Mouse (Mus musculus): ENCODE measurements at regions not wholly inside any gene's neighbourhood (a gene's known extent, or its start where the extent isn't known, plus 50 kb on each side); places are given as distances from the start of the nearest gene placed in this dataset.

- DNase-seq (ENCODE audit: low spot score), result no peak
Measured at GRCm38 (mm10) chr15:63377258-63377657, 467.7 kb downstream of the Gsdmc2 start.

GRCm38 (mm10) chr15:63371328-63372023 is 473.5 kb downstream of the Gsdmc2 start:
- no peak for DNase-seq (ENCODE audit: low spot score)

GRCm38 (mm10) chr15:63364473-63364872 is 480.5 kb downstream of the Gsdmc2 start:
- peak; percentile 81 for DNase-seq (ENCODE audit: low spot score)

GRCm38 (mm10) chr15:63360402-63360801 is 484.6 kb downstream of the Gsdmc2 start:
- DNase-seq (ENCODE audit: low spot score), result peak; percentile 56

- DNase-seq (ENCODE audit: low spot score), result no peak
Measured at GRCm38 (mm10) chr15:63341730-63342129, 503.2 kb downstream of the Gsdmc2 start.

GRCm38 (mm10) chr15:63340322-63341060 is 504.5 kb downstream of the Gsdmc2 start:
- DNase-seq (ENCODE audit: low spot score), result peak; percentile 71

- no peak for DNase-seq (ENCODE audit: low spot score)
Measured at GRCm38 (mm10) chr15:63319666-63320065, 525.3 kb downstream of the Gsdmc2 start.

GRCm38 (mm10) chr15:63310426-63310825 is 534.6 kb downstream of the Gsdmc2 start:
- no peak for DNase-seq (ENCODE audit: low spot score)

GRCm38 (mm10) chr15:63299311-63299710 is 545.7 kb downstream of the Gsdmc2 start:
- DNase-seq (ENCODE audit: low spot score), result no peak

GRCm38 (mm10) chr15:63288534-63288933 is 556.4 kb downstream of the Gsdmc2 start:
- DNase-seq (ENCODE audit: low spot score), result no peak

GRCm38 (mm10) chr15:63286026-63286425 is 559.0 kb downstream of the Gsdmc2 start:
- no peak for DNase-seq (ENCODE audit: low spot score)

GRCm38 (mm10) chr15:63270381-63270780 is 574.6 kb downstream of the Gsdmc2 start:
- peak; percentile 8 for DNase-seq (ENCODE audit: low spot score)

GRCm38 (mm10) chr15:63265845-63266244 is 579.1 kb downstream of the Gsdmc2 start:
- no peak for DNase-seq (ENCODE audit: low spot score)

GRCm38 (mm10) chr15:63255736-63256135 is 589.2 kb downstream of the Gsdmc2 start:
- no peak for DNase-seq (ENCODE audit: low spot score)

GRCm38 (mm10) chr15:63252781-63253340 is 592.1 kb downstream of the Gsdmc2 start:
- no peak for DNase-seq (ENCODE audit: low spot score)

- DNase-seq (ENCODE audit: low spot score), result no peak
Measured at GRCm38 (mm10) chr15:63238601-63239000, 606.4 kb downstream of the Gsdmc2 start.

- DNase-seq (ENCODE audit: low spot score), result no peak
Measured at GRCm38 (mm10) chr15:63218393-63219060, 626.5 kb downstream of the Gsdmc2 start.

GRCm38 (mm10) chr15:63205150-63205549 is 639.8 kb downstream of the Gsdmc2 start:
- DNase-seq (ENCODE audit: low spot score), result no peak

- no peak for DNase-seq (ENCODE audit: low spot score)
Measured at GRCm38 (mm10) chr15:63195031-63195430, 649.9 kb downstream of the Gsdmc2 start.

- no peak for DNase-seq (ENCODE audit: low spot score)
Measured at GRCm38 (mm10) chr15:63194492-63194797, 650.5 kb downstream of the Gsdmc2 start.

GRCm38 (mm10) chr15:63193617-63194491 is 651.1 kb downstream of the Gsdmc2 start:
- DNase-seq (ENCODE audit: low spot score), result no peak

All from gastrocnemius, adult 18-20 months (tissue).